Mouse (Mus musculus): ENCODE measurements around the gene C2cd2l.

C2cd2l gene

GRCm38 (mm10) chr9:44267319-44268026 lies 52.6 kb downstream of the C2cd2l start:
- no peak for DNase-seq (ENCODE audit: low read depth, low spot score)

GRCm38 (mm10) chr9:44266478-44267226 lies 53.4 kb downstream of the C2cd2l start:
- no peak for DNase-seq (ENCODE audit: low read depth, low spot score)

DNA sequence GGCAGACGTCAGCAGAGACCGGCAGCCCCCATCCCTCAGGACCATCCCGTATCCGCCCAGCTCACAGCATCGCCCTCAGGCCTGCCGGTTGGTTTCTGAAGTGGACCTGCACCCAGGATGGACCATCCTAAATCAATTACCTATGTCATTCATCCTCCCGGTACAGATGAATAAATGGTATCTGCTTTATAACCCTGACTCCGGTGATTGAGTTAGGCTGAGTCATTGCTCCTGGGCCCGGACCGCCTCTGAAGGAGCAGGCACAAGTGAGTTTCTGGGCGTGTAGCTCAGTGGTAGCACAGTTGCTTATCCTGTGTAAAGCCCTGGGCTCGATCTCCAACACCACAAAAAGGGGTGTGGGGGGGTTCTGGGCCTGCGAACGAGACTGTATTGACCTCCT lies 58.7 kb downstream of the C2cd2l start:
- DNase-seq (ENCODE audit: low read depth, low spot score): no peak
